Mouse (Mus musculus) MN1 (cell line): ENCODE measurements around the gene Tal1.

Experiments
- DNase-seq: peaks from one replicate; pipeline ENCODE4 v3.0.0-alpha.2; 2016; ENCODE audit warnings: low spot score

Gene Tal1

GRCm38 (mm10) chr4:115113266-115113665 is 57.0 kb downstream of the Tal1 start:
- no peak for DNase-seq

GRCm38 (mm10) chr4:115119642-115120041 is 63.4 kb downstream of the Tal1 start:
- DNase-seq, result no peak

GRCm38 (mm10) chr4:115121162-115121561 is 64.9 kb downstream of the Tal1 start:
- DNase-seq, result no peak
